Mouse (Mus musculus): Measurements from ENCODE around the gene Ccm2.
"Not testable (repeated sequence)": the region's sequence is repeated elsewhere in the genome, so short reads cannot be mapped to it uniquely, and the experiment has no call there.

Ccm2 gene

GRCm38 (mm10) chr11:6546205-6547013 lies at the start of gene Ccm2:
Gene Ccm2 (plus strand): TSS chr11:6546887.
- DNase-seq: peak; percentile 82 to 85

- DNase-seq: no peak
Measured at GRCm38 (mm10) chr11:6497311-6497948, 49.3 kb upstream of the Ccm2 start.

DNA sequence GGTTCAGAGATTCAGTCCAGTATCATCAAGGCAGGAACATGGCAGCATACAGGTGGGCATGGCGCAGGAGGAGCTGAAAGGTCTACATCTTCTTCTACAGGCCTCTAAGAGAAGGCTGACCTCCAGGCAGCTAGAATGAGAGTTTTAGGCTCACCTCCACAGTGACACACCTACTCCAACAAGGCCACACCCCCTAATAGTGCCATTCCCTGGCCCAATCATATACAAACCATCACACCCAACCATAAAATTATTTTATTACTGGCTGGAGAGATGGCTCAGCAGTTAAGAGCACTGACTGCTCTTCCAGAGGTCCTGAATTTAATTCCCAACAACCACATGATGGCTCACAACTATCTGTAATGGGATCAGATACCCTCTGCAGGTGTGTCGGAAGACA lies 44.2 kb upstream of the Ccm2 start:
- DNase-seq: no peak

DNA sequence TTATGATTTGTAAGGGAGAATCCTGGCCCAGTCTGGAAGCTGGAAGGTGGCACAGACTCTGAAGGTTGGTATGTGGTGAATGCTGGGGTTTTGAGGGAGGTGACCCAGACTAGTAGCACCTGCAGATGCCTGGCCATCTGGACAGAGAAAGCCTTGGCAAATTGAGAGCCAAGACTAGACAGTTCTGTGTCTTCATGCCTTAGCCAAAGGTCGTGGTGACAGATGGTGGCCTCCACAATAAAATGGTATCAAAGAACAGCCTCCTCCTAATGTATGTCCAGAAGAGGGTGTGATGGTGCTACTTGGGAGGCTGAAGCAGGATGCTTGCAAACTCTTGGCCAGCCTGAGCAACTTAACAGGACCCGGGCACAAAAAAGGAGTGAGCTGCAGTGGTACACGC lies 42.5 kb upstream of the Ccm2 start:
- DNase-seq: no peak

DNA sequence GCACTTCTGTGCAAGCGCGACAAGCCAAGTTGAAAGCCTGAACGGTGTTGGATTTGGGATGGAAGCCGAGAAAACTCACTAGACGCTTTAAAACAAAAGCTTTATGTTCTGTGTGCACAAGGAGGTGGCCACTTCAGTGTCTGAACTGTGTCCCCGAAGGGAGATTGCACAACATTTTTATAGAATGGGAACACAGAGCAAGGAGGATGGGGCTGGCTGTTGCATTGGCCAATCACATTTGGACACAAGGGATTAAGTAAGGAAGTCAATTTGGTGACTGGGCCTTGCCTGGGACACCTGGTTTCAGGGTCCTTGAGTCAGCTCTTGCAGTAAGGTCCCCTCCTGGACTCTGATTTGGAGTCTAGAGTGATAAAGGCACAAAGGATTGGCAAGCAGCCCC lies 42.0 kb upstream of the Ccm2 start:
- no peak for DNase-seq

DNA sequence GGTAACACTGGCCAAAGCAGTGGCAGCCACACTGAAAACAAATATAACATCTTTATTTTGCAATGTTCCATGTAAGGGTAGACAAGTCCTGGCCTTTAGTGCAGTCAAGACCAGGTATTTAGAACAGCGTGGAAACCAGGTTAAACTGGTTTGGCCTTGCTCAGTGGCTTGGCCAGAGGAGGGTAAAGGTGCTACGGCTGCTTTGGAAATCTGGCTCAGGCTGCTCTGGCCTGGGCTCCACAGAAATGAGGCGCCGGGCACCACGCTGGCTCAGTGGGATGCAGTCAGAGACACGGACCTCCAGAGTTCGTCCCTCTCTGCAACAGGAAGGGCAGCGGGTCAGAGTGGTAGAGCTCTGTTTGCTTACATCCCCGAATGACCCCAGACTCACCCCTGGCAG lies 40.2 kb upstream of the Ccm2 start:
- DNase-seq: no peak

GRCm38 (mm10) chr11:6508269-6508876 lies 38.3 kb upstream of the Ccm2 start:
- no peak for DNase-seq

- DNase-seq: no peak
Measured at GRCm38 (mm10) chr11:6514837-6515236, 31.9 kb upstream of the Ccm2 start.

- DNase-seq: peak; percentile 34 to 48
Measured at GRCm38 (mm10) chr11:6519491-6520033, 27.1 kb upstream of the Ccm2 start.

GRCm38 (mm10) chr11:6520507-6521173 lies 26.0 kb upstream of the Ccm2 start, which contains the start of gene Myo1g:
Gene Myo1g (minus strand): TSS chr11:6520965.
- peak; percentile 57 to 76 for DNase-seq

DNA sequence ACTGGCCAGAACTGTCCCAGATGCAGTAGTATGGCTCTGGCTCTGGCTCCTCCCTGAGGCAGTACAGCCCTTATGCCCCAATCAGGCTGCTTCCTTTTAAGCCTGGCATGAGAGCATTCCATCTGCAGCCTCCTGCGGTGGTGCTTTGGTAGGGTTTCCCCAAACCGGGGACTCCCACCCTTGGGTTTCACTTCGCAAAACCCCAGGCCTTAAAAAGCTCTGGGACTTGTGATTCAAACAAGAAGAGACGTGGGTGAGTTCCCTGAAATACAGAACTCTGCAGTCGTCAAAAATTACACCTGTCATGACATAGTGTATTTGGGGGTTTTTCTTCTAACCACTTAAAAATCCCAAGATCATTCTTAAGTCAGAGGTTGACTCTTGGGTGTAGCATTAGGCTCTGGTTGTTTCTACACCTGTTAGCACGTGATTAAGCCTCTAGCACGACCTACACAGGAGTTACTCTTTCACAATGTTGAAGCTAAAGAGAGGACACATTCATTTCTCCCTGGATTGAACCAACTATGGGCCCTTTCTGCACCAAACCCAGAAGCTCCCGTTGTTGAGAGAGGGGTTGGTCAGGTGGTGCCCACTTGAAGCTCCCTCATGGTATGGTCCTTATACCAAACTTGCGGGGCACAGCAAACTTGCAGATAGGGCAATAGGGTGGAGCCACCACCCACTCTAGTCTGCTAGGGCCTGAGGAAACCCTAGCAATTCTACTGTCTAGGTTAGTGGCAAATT lies 23.7 kb upstream of the Ccm2 start:
- DNase-seq: peak in 1 of 2 experiments; percentile 35

GRCm38 (mm10) chr11:6523662-6524088 lies 23.0 kb upstream of the Ccm2 start:
- DNase-seq: no peak

- DNase-seq: no peak
Measured at GRCm38 (mm10) chr11:6524165-6524879, 22.4 kb upstream of the Ccm2 start.

DNA sequence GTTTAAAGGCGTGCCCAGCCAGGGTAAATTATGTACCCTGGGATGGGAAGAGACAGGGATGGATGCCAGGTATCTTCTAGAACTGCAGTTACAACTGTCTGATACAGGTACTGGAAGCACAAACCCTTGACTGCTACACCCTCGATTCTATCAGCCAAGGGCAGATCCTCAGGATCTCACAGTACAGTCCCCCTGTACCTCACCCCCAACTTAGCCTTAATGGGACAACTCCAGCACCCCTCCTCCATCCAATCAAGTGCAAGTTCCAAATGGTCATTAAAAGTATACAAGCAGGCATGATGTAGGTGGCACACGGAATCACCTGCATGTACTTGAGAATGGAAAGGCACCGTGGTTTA lies 21.8 kb upstream of the Ccm2 start:
- no peak for DNase-seq

DNA sequence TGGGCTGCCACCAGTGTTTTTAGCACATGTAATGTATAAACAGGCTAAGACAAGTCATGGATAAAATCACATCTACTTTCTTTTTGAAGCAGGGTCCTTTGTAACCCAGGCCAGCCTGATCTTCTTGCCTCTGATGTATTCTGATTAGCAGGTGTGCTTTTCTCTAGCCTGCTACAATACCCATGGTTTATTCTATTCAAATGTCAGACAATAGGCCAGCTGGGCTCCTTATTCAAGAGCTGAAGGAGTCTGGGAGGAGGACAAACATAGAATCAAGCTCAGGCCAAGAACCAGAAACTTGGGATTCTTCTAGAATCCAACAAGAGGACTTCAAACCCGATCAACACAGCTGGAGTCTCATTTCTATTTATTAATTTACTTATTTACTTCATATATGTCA lies 21.4 kb upstream of the Ccm2 start:
- no peak for DNase-seq

GRCm38 (mm10) chr11:6526526-6527255 lies 20.0 kb upstream of the Ccm2 start:
- DNase-seq: not testable (repeated sequence)

GRCm38 (mm10) chr11:6527256-6528185 lies 19.2 kb upstream of the Ccm2 start:
- DNase-seq: no peak

DNA sequence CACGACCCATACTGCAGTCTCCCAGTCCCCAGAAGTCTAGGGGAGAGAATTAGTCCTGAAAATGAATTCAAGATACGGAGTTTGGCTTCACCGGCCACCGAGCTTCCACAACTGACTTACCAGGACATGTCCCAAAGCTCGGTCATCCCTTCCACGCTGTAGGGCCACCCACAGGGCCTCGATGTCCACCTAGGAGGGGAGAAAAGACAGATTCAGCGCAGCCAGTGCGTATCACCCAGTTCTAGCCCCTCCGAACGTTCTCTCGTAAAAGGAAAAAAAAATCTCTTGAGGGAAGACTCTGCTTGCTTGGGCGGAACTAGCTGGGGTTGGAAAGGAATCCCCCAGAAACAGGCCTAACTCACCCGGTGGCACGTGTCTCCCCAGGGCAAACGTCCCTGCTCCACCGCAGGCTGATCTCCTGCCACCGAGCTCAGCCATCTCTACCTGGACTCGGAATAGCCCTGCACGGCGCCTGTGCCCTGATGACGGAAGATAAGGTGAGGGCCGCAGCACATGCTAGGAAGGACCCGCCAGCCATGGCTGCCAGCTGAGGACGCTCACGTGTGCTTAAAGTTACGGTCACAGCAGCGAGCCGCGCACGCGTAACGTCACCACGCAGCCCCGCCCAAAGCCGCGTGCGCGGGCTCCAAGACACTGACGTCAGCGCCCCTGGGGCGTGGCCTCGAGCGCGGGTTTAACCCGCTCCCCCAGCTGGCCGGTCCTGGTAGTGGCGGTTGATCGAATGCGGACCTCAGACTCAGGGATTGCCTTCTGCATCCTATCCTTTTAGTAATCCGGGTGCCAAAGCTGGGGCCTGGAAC lies 18.3 kb upstream of the Ccm2 start:
- DNase-seq: peak; percentile 88 to 90

DNA sequence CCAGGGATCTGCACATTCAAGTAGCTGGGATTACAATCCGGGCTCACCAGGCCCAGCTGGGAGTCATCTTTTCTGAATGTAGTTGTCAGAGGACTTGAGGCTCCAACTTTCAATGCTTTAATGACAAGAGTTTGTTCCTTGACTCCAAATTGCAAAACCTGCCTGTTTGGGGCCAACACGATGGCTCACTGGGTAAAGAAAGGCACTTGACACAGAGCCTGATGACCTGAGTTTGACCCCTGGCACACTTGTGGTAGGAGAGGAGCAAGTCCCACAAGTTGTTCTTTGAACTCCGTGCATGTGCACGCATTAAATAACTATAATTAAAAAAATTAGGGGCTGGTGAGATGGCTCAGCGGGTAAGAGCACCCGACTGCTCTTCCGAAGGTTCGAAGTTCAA lies 16.7 kb upstream of the Ccm2 start:
- no peak for DNase-seq
